Comparison of ENCODE assay signal across 19 mouse cellular contexts in the genomic region with DNA sequence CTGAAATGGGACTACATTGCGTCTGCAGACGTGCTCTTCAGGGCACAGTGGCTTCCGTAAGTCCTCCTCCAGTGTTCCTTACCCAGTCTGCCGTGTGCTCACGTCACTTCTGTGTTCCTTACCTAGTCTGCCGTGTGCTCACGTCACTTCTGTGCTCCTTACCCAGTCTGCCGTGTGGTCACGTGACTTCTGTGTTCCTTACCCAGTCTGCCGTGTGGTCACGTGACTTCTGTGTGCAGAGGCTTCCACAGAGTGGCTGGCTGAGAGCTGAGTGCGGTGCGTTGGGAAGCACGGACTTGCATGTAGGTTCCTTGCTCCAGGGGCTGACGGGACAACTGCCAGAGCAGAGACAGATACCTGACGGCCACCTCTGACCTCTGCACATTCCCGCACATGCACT. TPM values are rescaled to one million over a fixed set of nuclear protein-coding genes. Genes with fewer than 3 reads are reported as not detected.
DNase-seq lines count a peak whose midpoint lies in the region; ATAC-seq and TF ChIP-seq lines count a peak whose summit lies in the region.
"Had no signal": no experiment of that assay in that cellular context is flagged by ENCODE, and none has a peak within 500 bp of the region (broad histone marks: within the 10 kb centered on the region; RNA-seq: fewer than 3 reads in every experiment).

No protein-coding gene starts in this region.

- no peak overlapping the region for H3K4me2 ChIP-seq in midbrain, embryonic 11.5 days
- no peak overlapping the region for H3K4me2 ChIP-seq in midbrain, postnatal 0 days (ENCODE audit: low read depth, low read length, poor library complexity, severe bottlenecking)
- H3K4me2 ChIP-seq: heart, embryonic 15.5 days; intestine, embryonic 15.5 days had no signal

- no peak overlapping the region for H3K27ac ChIP-seq in midbrain, embryonic 11.5 days (ENCODE audit: low read depth, low read length)
- no peak overlapping the region for H3K27ac ChIP-seq in midbrain, postnatal 0 days (ENCODE audit: low read depth, low read length)
- H3K27ac ChIP-seq: heart, embryonic 15.5 days; intestine, embryonic 15.5 days; limb, embryonic 10.5 days; liver, embryonic 14.5 days; midbrain, embryonic 10.5 days had no signal

- no peaks in the 10 kb centered on the region for H3K27me3 ChIP-seq in midbrain, embryonic 11.5 days (ENCODE audit: control insufficient read depth, insufficient read depth, low read length)
- H3K27me3 ChIP-seq in midbrain, postnatal 0 days (ENCODE audit: insufficient read depth, low read length), result no peaks in the 10 kb centered on the region
- H3K27me3 ChIP-seq: heart, embryonic 15.5 days; intestine, embryonic 15.5 days had no signal

- peak; percentile 35 for DNase-seq in adrenal gland, postnatal 10 days
- no peak for DNase-seq in adrenal gland, adult 8-10 months
- peak; percentile 19 for DNase-seq in gastrocnemius, postnatal 25 days
- no peak for DNase-seq in gastrocnemius, adult 8-10 months (ENCODE audit: low spot score in 2 of 2)
- peak; percentile 14 for DNase-seq in midbrain, embryonic 11.5 days (ENCODE audit: low spot score, missing footprints)
- no peak for DNase-seq in midbrain, postnatal 0 days (ENCODE audit: low spot score)
- DNase-seq in testis, postnatal 10 days (ENCODE audit: low spot score), result no peak
- DNase-seq: heart, adult 18-20 months; layer of hippocampus, postnatal 36 days; retina, postnatal 1 day; spleen, adult 18-20 months; thymus, postnatal 14 days had no signal

- no peak for ATAC-seq in midbrain, embryonic 11.5 days (ENCODE audit: low FRiP score)
- ATAC-seq in midbrain, postnatal 0 days (ENCODE audit: low FRiP score), result no peak
- ATAC-seq in erythroblast, adult 5-6 weeks (replicated peaks; ENCODE audit: low FRiP score, poor library complexity, severe bottlenecking), result peak; percentile 40
- ATAC-seq: intestine, embryonic 15.5 days; lung, postnatal 0 days had no signal

- H3K4me3 ChIP-seq in midbrain, embryonic 11.5 days (ENCODE audit: low read depth, low read length), result no peak overlapping the region
- no peak overlapping the region for H3K4me3 ChIP-seq in midbrain, postnatal 0 days (ENCODE audit: low read depth, low read length)
- H3K4me3 ChIP-seq: heart, embryonic 15.5 days; intestine, embryonic 15.5 days; limb, embryonic 10.5 days; midbrain, embryonic 10.5 days had no signal

- TF ChIP-seq CTCF in midbrain, postnatal 0 days (IDR thresholded peaks at IDR 0.05), result no peak

- WGBS in midbrain, embryonic 11.5 days, result 94% methylated on average over 17 of the region's 17 CpGs
- WGBS in midbrain, postnatal 0 days, result 93% methylated on average over 17 of the region's 17 CpGs

- H3K9me3 ChIP-seq in midbrain, embryonic 11.5 days (ENCODE audit: control insufficient read depth, low read length), result no peaks in the 10 kb centered on the region
- no peaks in the 10 kb centered on the region for H3K9me3 ChIP-seq in midbrain, postnatal 0 days (ENCODE audit: low read length)
- H3K9me3 ChIP-seq: heart, embryonic 15.5 days; intestine, embryonic 15.5 days; limb, embryonic 10.5 days; midbrain, embryonic 10.5 days had no signal

- H3K4me1 ChIP-seq in midbrain, embryonic 11.5 days (ENCODE audit: control insufficient read depth, insufficient read depth, low read length), result no peaks in the 10 kb centered on the region
- H3K4me1 ChIP-seq in midbrain, postnatal 0 days (ENCODE audit: insufficient read depth, low read length), result no peaks in the 10 kb centered on the region
- H3K4me1 ChIP-seq: heart, embryonic 15.5 days; intestine, embryonic 15.5 days; limb, embryonic 10.5 days; midbrain, embryonic 10.5 days had no signal

- no peak overlapping the region for H3K9ac ChIP-seq in midbrain, embryonic 11.5 days (ENCODE audit: low read length)
- H3K9ac ChIP-seq in midbrain, postnatal 0 days (replicated peaks; ENCODE audit: low read length, poor library complexity, severe bottlenecking), result no peak overlapping the region
- H3K9ac ChIP-seq: heart, embryonic 15.5 days; intestine, embryonic 15.5 days; liver, embryonic 14.5 days had no signal

- peaks cover 23% of the 10 kb centered on the region for H3K36me3 ChIP-seq in midbrain, embryonic 11.5 days (ENCODE audit: control insufficient read depth, insufficient read depth, low read length)
- H3K36me3 ChIP-seq in midbrain, postnatal 0 days (ENCODE audit: insufficient read depth, low read length), result peaks cover 69% of the 10 kb centered on the region

RNA-seq across cellular contexts. Expression of gene Ifnar1, which starts 11.2 kb away (rescaled TPM):
- 10 to 100 TPM; 71.2 to 85.3 TPM for total RNA-seq in adrenal gland, postnatal 10 days (2021)
- total RNA-seq in adrenal gland, adult 8-10 months (2022), result 10 to 100 TPM; 53.4 to 86.0 (median 68.6) TPM
- 10 to 100 TPM; 11.3 to 15.4 TPM for total RNA-seq in gastrocnemius, postnatal 25 days (2021)
- 10 to 100 TPM in 1 of 4 experiments, 1 to 10 TPM in 3; 8.4 to 10.3 (median 8.6) TPM for total RNA-seq in gastrocnemius, adult 8-10 months (2022)
- polyA plus RNA-seq in midbrain, embryonic 11.5 days (2014; fragmentation: Nextera tagmentation; extraction: Ambion mirVana), result 49.9 and 53.8 TPM in 2 replicates
- total RNA-seq in midbrain, postnatal 0 days (2014; rRNA removed), result 61.1 and 78.9 TPM in 2 replicates
- polyA plus RNA-seq in midbrain, postnatal 0 days (2015; fragmentation: Nextera tagmentation; extraction: Ambion mirVana), result 30.9 and 32.4 TPM in 2 replicates
- 81.7 and 93.6 TPM in 2 replicates for total RNA-seq in erythroblast, adult 5-6 weeks (2015; ENCODE audit: low replicate concordance)
- total RNA-seq in erythroblast, adult 5-6 weeks (2017; ENCODE audit: low replicate concordance), result 133 and 147 TPM in 2 replicates

RNA-seq across cellular contexts. Expression of gene Ifngr2, which starts 50.7 kb away (rescaled TPM):
- total RNA-seq in adrenal gland, postnatal 10 days (2021), result 10 to 100 TPM; 27.5 to 31.9 TPM
- total RNA-seq in adrenal gland, adult 8-10 months (2022), result 10 to 100 TPM; 21.8 to 35.9 (median 29.7) TPM
- 10 to 100 TPM; 50.5 to 71.4 TPM for total RNA-seq in gastrocnemius, postnatal 25 days (2021)
- 10 to 100 TPM; 44.2 to 57.1 (median 54.9) TPM for total RNA-seq in gastrocnemius, adult 8-10 months (2022)
- polyA plus RNA-seq in midbrain, embryonic 11.5 days (2014; fragmentation: Nextera tagmentation; extraction: Ambion mirVana), result 33.1 and 34.8 TPM in 2 replicates
- 59.3 and 75.1 TPM in 2 replicates for total RNA-seq in midbrain, postnatal 0 days (2014; rRNA removed)
- polyA plus RNA-seq in midbrain, postnatal 0 days (2015; fragmentation: Nextera tagmentation; extraction: Ambion mirVana), result 140 and 141 TPM in 2 replicates
- total RNA-seq in erythroblast, adult 5-6 weeks (2015; ENCODE audit: low replicate concordance), result 6.7 and 13.3 TPM in 2 replicates
- 3.9 and 6.4 TPM in 2 replicates for total RNA-seq in erythroblast, adult 5-6 weeks (2017; ENCODE audit: low replicate concordance)

Comparison
In these comparisons a context has a peak if more than half of its experiments do, and no peak if none do; other contexts are left out.
1. DNase-seq: peak in adrenal gland, postnatal 10 days (single experiment), gastrocnemius, postnatal 25 days (single experiment) and midbrain, embryonic 11.5 days (single experiment); none in adrenal gland, adult 8-10 months (single experiment), gastrocnemius, adult 8-10 months (0 of 2), midbrain, postnatal 0 days (single experiment) and testis, postnatal 10 days (single experiment).